Mouse (Mus musculus) right cerebral cortex, adult 18-20 months (tissue): ENCODE results near the gene Cebpzos.

ENCODE experiments used
- DNase-seq: peaks from one replicate; pipeline ENCODE4 v3.0.0; 2022; ENCODE audit warnings: mixed read lengths

Cebpzos gene

GRCm38 (mm10) chr17:78916369-78916813 lies at the start of gene Cebpzos:
TSS of gene Cebpzos (plus strand) at chr17:78916500.
- DNase-seq = peak; percentile 92

- DNase-seq = no peak
Observed at GRCm38 (mm10) chr17:78873886-78874285, 42.4 kb upstream of the Cebpzos start.

- no peak for DNase-seq
Observed at GRCm38 (mm10) chr17:78881878-78882304, 34.4 kb upstream of the Cebpzos start.

- peak; percentile 57 for DNase-seq
Observed at GRCm38 (mm10) chr17:78882401-78883112, 33.7 kb upstream of the Cebpzos start, which contains the start of gene Eif2ak2. TSS of gene Eif2ak2 (minus strand) at chr17:78882573.

- DNase-seq = no peak
Observed at GRCm38 (mm10) chr17:78883291-78883690, 33.0 kb upstream of the Cebpzos start.

- DNase-seq = no peak
Observed at GRCm38 (mm10) chr17:78885286-78886065, 30.8 kb upstream of the Cebpzos start.

GRCm38 (mm10) chr17:78888554-78888953 lies 27.7 kb upstream of the Cebpzos start:
- DNase-seq = no peak

- no peak for DNase-seq
Observed at GRCm38 (mm10) chr17:78889184-78889583, 27.1 kb upstream of the Cebpzos start.

- DNase-seq = no peak
Observed at GRCm38 (mm10) chr17:78891020-78891419, 25.3 kb upstream of the Cebpzos start.

- DNase-seq = no peak
Observed at GRCm38 (mm10) chr17:78894991-78895390, 21.3 kb upstream of the Cebpzos start.

- DNase-seq = peak; percentile 24
Observed at GRCm38 (mm10) chr17:78895394-78895793, 20.9 kb upstream of the Cebpzos start.

- no peak for DNase-seq
Observed at GRCm38 (mm10) chr17:78903158-78903557, 13.1 kb upstream of the Cebpzos start.

GRCm38 (mm10) chr17:78906892-78907291 lies 9.4 kb upstream of the Cebpzos start, which contains the start of gene Sult6b1:
TSS of gene Sult6b1 (minus strand) at chr17:78906992.
- no peak for DNase-seq

GRCm38 (mm10) chr17:78909374-78909773 lies 6.9 kb upstream of the Cebpzos start:
- no peak for DNase-seq

- peak; percentile 18 for DNase-seq
Observed at GRCm38 (mm10) chr17:78912861-78913281, 3.4 kb upstream of the Cebpzos start.

- no peak for DNase-seq
Observed at GRCm38 (mm10) chr17:78913921-78914320, 2.4 kb upstream of the Cebpzos start.

- DNase-seq = no peak
Observed at GRCm38 (mm10) chr17:78915772-78916171, 528 bp upstream of the Cebpzos start.

GRCm38 (mm10) chr17:78916899-78917298 lies 599 bp downstream of the Cebpzos start:
- DNase-seq = no peak

- no peak for DNase-seq
Observed at GRCm38 (mm10) chr17:78917696-78918095, 1.4 kb downstream of the Cebpzos start.

GRCm38 (mm10) chr17:78935857-78936256 lies 19.6 kb downstream of the Cebpzos start:
- no peak for DNase-seq

- DNase-seq = peak; percentile 98
Observed at GRCm38 (mm10) chr17:78936466-78937228, 20.3 kb downstream of the Cebpzos start, which contains the start of the genes Cebpz and Ndufaf7. TSS of gene Cebpz (minus strand) at chr17:78937066. TSS of gene Ndufaf7 (plus strand) at chr17:78937136.

- DNase-seq = no peak
Observed at GRCm38 (mm10) chr17:78937229-78937853, 21.0 kb downstream of the Cebpzos start.
